Mouse (Mus musculus) CD4-positive naive resting alpha-beta T cell, adult 57 days (primary cell): Measurements from ENCODE around the gene Gmcl1. TPM values are rescaled to one million over a fixed set of nuclear protein-coding genes. Genes with fewer than 3 reads are reported as not detected.

ENCODE experiments used
- total RNA-seq: library from RNA; stranded (reverse); gene quantifications from one replicate; pipeline ENCODE4 v1.2.4, GENCODE M21; 2023

The Gmcl1 gene
- total RNA-seq: 32.1 TPM

GRCm38 (mm10) chr6:86733183-86733876, at the start of gene Gmcl1:
Gene Gmcl1, minus strand, starts transcription at chr6:86733383.

GRCm38 (mm10) chr6:86683872-86684654, 49.1 kb downstream of the Gmcl1 start, which contains the start of gene Snrnp27:
Gene Snrnp27, minus strand, starts transcription at chr6:86684522.

GRCm38 (mm10) chr6:86668580-86669239, 64.5 kb downstream of the Gmcl1 start, which contains the start of gene Mxd1:
Gene Mxd1, minus strand, starts transcription at chr6:86669161.

Other genes with a start within 250 kb of the Gmcl1 start
- gene Pcbp1, start 207.1 kb downstream of the Gmcl1 start, total RNA-seq: 239 TPM
- 1.0 TPM for gene Asprv1, start 105.2 kb downstream of the Gmcl1 start, total RNA-seq
- gene Mxd1, start 64.2 kb downstream of the Gmcl1 start, total RNA-seq: 56.9 TPM
- gene Snrnp27, start 48.9 kb downstream of the Gmcl1 start, total RNA-seq: 40.2 TPM
- gene Anxa4, start 60.2 kb upstream of the Gmcl1 start, total RNA-seq: 4.2 TPM
- 217 TPM for gene Aak1, start 116.1 kb upstream of the Gmcl1 start, total RNA-seq